Mouse (Mus musculus) heart, adult 2 months (tissue): ENCODE measurements around the gene Fhad1.

Source experiments
- CTCF ChIP-seq: fragments of 200-600 bp; IDR thresholded peaks from 2 replicates; pipeline ENCODE4 v1.8.1; 2022; ENCODE audit warnings: antibody characterized with exemption, mild to moderate bottlenecking, moderate library complexity
- EP300 ChIP-seq: fragments of 200-500 bp; IDR thresholded peaks from 2 replicates; pipeline ENCODE4 v1.6.1; 2011; ENCODE audit warnings: low read depth, low read length, control low read depth; ENCODE audit not compliant: insufficient read depth

GRCm38 (mm10) chr4:141959615-141960014 is 55.3 kb downstream of the Fhad1 start:
- no peak for TF ChIP-seq CTCF
- no peak for TF ChIP-seq EP300
